Mouse (Mus musculus) midbrain, embryonic 16.5 days (tissue): ENCODE results near the gene Bclaf3. TPM values are rescaled to one million over a fixed set of nuclear protein-coding genes. Genes with fewer than 3 reads are reported as not detected.

Experiments used
- ATAC-seq: fragments of 200-750 bp; cut with Nextera tagmentation; 2 replicates; pipeline ENCODE4 v1.8.0; 2017; ENCODE audit warnings: moderate TSS enrichment
- H3K27ac ChIP-seq: fragments of 300-500 bp; sonication (generic); 2 replicates; pipeline ENCODE4 v1.5.1; 2014; ENCODE audit warnings: mild to moderate bottlenecking, low read length, mixed read lengths
- H3K27me3 ChIP-seq: fragments of 300-500 bp; sonication (generic); 2 replicates; pipeline ENCODE4 v1.6.1; 2014; ENCODE audit warnings: low read depth, low read length, mixed read lengths; ENCODE audit not compliant: control insufficient read depth, insufficient read depth
- H3K36me3 ChIP-seq: fragments of 300-500 bp; sonication (generic); 2 replicates; pipeline ENCODE4 v1.6.1; 2014; ENCODE audit warnings: mild to moderate bottlenecking, low read length, moderate library complexity, mixed read lengths; ENCODE audit not compliant: control insufficient read depth, insufficient read depth
- H3K4me1 ChIP-seq: fragments of 300-500 bp; sonication (generic); 2 replicates; pipeline ENCODE4 v1.6.1; 2014; ENCODE audit warnings: mild to moderate bottlenecking, low read length, mixed read lengths; ENCODE audit not compliant: control insufficient read depth, insufficient read depth
- H3K4me2 ChIP-seq: fragments of 300-500 bp; sonication (generic); 2 replicates; pipeline ENCODE4 v1.6.1; 2014; ENCODE audit warnings: mild to moderate bottlenecking, low read length, mixed read lengths
- H3K4me3 ChIP-seq: fragments of 300-500 bp; sonication (generic); 2 replicates; pipeline ENCODE4 v1.5.1; 2014; ENCODE audit warnings: low read depth, mild to moderate bottlenecking, low read length, moderate library complexity, mixed read lengths
- H3K9ac ChIP-seq: fragments of 300-500 bp; sonication (generic); 2 replicates; pipeline ENCODE4 v1.6.1; 2014; ENCODE audit warnings: low read depth, low read length, mixed read lengths
- H3K9me3 ChIP-seq: fragments of 300-500 bp; sonication (generic); replicated peaks from 2 replicates; pipeline ENCODE4 v1.6.1; 2014; ENCODE audit warnings: mild to moderate bottlenecking, low read length, mixed read lengths; ENCODE audit not compliant: control insufficient read depth, poor library complexity, severe bottlenecking
- WGBS: fragments of 180-500 bp; shearing (Covaris S2); extraction: QIAGEN DNeasy Blood & Tissue Kit; methylation state at CpG from one replicate; pipeline ENCODE4 v1.1.7; 2014; 5-methylcytosine and 5-hydroxymethylcytosine counted together
- polyA plus RNA-seq: library from polyadenylated mRNA; unstranded; fragments of >200 nt; fragmentation: Nextera tagmentation; extraction: Ambion mirVana; gene quantifications from 2 replicates; pipeline ENCODE4 v1.2.1, GENCODE M21; 2015

Gene Bclaf3
- polyA plus RNA-seq, 1 experiment from 2014 or later: 22.7 TPM

DNA sequence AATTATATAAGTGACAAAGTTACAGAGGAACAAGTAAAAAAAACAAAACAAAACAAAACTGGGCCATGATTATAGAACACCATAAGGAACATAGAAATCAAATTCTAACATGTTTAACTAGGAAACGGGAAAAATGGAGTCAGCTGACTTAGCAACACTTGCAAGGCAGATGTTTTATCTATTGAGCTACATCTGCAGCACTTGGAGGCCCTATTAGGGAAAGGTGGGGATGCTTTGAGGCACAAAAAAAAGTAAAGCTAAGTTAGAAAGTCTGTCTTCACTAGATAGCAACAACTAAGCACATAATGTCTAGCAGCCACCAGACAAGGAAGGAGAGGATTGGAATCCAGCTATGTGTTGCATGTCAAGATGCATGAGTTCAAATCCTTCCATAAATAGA, 71.0 kb downstream of the Bclaf3 start:
- 83% methylated on average over 1 of the region's 1 CpGs for WGBS
- Histone ChIP-seq H3K27me3 (no peaks in the 10 kb centered on the region), H3K4me2 (no peak overlapping the region), H3K4me1 (no peaks in the 10 kb centered on the region), H3K36me3 (no peaks in the 10 kb centered on the region), H3K9me3 (no peaks in the 10 kb centered on the region), H3K9ac (no peak overlapping the region), H3K27ac (no peak overlapping the region), H3K4me3 (no peak overlapping the region)
- ATAC-seq: no peak

DNA sequence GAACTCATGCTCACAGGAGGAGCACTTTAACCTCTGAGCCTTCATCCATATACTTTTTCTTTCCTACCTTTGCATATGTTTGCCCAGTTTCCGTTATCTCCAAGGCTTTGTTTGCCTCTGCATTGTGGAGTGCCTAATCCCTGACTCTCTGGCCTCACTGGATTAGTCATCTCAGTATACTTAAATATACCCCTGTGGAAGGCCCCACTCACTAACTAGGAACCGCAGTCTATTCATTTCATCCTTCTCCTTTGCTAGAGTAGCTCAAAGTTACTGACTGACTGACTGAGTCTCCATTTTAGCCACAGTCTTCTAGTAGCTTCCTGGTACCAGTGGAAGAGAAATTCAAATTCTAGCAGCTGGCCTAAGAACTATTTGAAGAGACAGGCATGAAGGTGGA, 78.3 kb downstream of the Bclaf3 start:
- H3K4me2 ChIP-seq: no peak overlapping the region
- no peaks in the 10 kb centered on the region for H3K9me3 ChIP-seq
- no peak overlapping the region for H3K9ac ChIP-seq
- H3K36me3 ChIP-seq: no peaks in the 10 kb centered on the region
- 63% methylated on average over 2 of the region's 2 CpGs for WGBS
- no peaks in the 10 kb centered on the region for H3K4me1 ChIP-seq
- no peak overlapping the region for H3K27ac ChIP-seq
- no peaks in the 10 kb centered on the region for H3K27me3 ChIP-seq
- H3K4me3 ChIP-seq: no peak overlapping the region
- ATAC-seq: no peak

DNA sequence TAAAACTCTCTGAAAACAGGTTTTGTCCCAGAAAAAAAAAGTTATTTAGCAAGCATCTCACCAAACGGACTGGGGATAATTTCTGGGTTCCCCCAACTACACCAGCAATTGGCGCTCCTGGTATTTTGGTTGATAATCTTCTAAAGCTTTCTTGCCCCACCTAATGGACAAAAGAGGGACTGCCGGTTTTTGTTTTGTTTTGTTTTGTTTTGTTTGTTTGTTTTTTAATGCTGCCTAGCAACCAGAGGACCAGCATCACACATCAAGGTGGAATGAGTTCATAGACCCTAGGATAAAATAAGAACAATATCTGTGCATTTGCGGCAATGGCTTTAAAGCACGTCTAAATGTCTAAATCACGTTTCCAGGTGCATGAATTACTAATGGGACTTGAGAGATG, 80.4 kb downstream of the Bclaf3 start:
- WGBS: 42% methylated on average over 6 of the region's 6 CpGs
- no peaks in the 10 kb centered on the region for H3K9me3 ChIP-seq
- no peak overlapping the region for H3K27ac ChIP-seq
- H3K9ac ChIP-seq: no peak overlapping the region
- no peaks in the 10 kb centered on the region for H3K36me3 ChIP-seq
- no peaks in the 10 kb centered on the region for H3K27me3 ChIP-seq
- no peaks in the 10 kb centered on the region for H3K4me1 ChIP-seq
- no peak overlapping the region for H3K4me3 ChIP-seq
- no peak for ATAC-seq
- H3K4me2 ChIP-seq: no peak overlapping the region

DNA sequence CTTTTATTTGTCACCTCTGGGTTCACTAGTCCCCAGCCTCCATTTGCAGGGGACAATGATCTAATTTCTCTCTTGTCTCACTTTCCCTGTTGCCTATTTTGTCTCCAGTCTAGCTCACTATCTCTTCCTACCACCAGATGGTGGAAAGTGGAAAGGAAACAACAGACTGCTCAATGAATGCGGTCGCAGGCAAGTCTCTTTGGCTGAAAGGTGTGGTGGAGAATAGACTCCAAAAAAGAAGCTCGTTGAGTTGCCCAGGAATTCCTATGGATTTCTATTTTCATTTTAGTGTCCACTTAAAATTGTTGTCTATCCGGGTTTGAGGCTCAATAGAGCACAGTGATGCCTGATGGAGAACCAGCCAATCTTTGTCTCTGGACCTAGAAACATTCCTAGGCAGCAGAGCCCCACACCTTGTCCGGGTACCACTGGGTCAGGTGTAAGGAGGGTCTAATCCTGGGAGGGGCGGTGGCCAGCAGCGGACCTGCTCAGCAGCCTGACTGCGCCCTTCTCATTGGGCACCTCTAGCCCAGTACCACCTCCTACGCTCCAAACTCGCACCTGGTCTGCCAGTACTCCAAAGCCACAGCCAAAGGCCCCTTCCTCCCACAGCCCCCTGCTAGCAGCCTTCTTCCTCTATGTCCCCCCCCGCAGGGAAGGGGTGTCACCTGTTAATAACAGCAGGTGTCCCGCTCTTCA, 99.9 kb downstream of the Bclaf3 start:
- H3K9ac ChIP-seq: peak overlapping the region; percentile 78
- H3K4me3 ChIP-seq: peak overlapping the region; percentile 54
- H3K9me3 ChIP-seq: no peaks in the 10 kb centered on the region
- H3K4me1 ChIP-seq: no peaks in the 10 kb centered on the region; the same call in 1 of the 2 replicates
- H3K36me3 ChIP-seq: no peaks in the 10 kb centered on the region
- H3K4me2 ChIP-seq: peak overlapping the region; percentile 66
- no peaks in the 10 kb centered on the region; the same call in 1 of the 2 replicates for H3K27me3 ChIP-seq
- ATAC-seq: peak; percentile 76
- H3K27ac ChIP-seq: peak overlapping the region; percentile 56
- 18% methylated on average over 12 of the region's 12 CpGs for WGBS

DNA sequence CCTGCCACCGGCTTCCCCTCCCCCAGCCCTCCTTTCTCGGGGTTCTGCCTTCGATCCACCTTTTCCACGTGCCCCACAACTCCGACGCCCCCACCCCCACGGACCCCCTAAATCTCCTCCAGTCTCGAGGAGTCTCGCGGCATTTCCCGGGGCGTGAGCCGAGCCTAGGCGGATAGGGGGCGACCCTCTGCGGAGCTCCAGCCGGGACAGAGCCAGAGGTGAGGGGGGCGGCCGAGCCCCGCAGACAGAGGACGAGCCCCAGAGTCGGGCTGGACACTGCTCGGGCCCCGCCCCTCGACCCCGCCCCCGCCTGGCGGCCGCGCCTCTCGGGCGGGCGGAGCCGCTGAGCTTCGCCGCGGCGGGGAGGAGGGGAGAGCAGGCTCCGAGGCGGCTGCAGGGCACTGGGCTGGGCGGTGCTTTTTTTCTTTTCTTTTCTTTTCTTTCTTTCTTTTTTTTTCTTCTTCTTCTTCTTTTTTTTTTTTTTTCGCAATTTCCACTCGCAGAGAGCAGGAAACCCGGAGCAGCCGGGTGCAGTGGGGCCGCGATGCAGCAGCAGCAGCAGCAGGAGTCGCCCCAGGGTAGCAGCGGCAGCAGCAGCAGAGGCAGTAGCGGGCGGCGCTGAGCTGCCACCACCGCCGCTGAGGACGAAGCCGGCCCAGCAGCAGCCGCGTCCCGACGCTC, 100.6 kb downstream of the Bclaf3 start, which contains the start of gene Sh3kbp1:
Gene Sh3kbp1, plus strand, starts transcription at position 366 of the 681 bp plus-strand sequence.
- Histone ChIP-seq H3K4me1 (no peaks in the 10 kb centered on the region; the same call in 1 of the 2 replicates), H3K9me3 (no peaks in the 10 kb centered on the region), H3K27ac (peak within 1 kb of the TSS; percentile 56), H3K36me3 (no peaks in the 10 kb centered on the region), H3K9ac (peak within 1 kb of the TSS; percentile 78), H3K4me3 (peak within 1 kb of the TSS; percentile 54), H3K27me3 (no peaks in the 10 kb centered on the region; the same call in 1 of the 2 replicates), H3K4me2 (peak within 1 kb of the TSS; percentile 66)
- peak; percentile 82 for ATAC-seq
- 19% methylated on average over 43 of the region's 60 CpGs for WGBS

DNA sequence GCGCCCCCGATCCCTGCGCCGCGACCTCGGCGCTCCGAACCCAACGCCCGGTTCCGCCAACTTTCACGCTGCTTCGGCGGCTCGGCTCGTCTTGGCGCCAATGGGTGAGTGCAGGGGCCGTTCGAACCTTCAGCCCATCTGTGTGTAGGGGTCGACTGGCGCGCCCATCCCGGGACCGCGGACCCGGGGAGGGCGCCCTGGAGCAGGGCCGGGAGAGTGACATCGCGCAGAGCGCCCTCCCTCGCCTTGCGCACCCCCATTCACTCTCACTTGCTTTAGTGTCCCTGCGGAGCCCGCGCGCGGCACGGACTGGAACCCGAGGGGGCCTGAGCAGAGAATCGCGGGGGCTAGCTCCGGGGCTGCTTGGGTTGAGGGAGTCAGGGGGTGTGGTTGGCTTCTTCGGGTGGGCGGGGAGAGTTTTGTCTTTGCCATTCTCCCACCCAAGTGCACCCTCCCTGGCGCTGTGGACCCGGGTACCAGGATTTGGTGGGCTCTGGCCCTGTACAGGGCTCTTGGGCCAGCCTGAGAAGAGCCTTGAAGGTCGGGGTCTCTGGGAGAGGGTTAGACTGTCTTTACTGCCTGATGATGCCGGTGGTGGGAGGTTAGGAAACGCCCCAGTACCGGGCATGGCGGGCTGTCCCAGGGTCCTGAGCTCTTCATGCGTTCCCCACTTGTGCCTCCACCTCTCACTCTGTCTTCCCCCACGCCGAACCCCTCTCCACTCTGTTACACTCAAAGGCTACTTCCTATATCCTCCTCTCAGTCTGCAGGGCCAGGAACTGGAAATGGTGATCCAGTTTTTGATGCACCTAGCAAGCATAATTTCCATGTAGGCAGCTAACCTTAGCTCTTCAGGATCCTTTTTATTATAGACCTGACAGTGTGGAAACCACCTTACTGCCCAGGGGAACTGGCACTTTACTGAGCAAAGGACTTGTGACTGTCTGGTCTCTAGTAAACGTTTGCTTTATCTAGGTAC, 101.4 kb downstream of the Bclaf3 start:
- peak; percentile 71 for ATAC-seq
- H3K4me2 ChIP-seq: peak overlapping the region; percentile 59
- H3K4me3 ChIP-seq: peak overlapping the region; percentile 54
- no peaks in the 10 kb centered on the region for H3K36me3 ChIP-seq
- H3K27me3 ChIP-seq: no peaks in the 10 kb centered on the region; the same call in 1 of the 2 replicates
- WGBS: 20% methylated on average over 42 of the region's 56 CpGs
- H3K9me3 ChIP-seq: no peaks in the 10 kb centered on the region
- no peaks in the 10 kb centered on the region; the same call in 1 of the 2 replicates for H3K4me1 ChIP-seq
- peak overlapping the region; percentile 56 for H3K27ac ChIP-seq
- H3K9ac ChIP-seq: peak overlapping the region; percentile 78

DNA sequence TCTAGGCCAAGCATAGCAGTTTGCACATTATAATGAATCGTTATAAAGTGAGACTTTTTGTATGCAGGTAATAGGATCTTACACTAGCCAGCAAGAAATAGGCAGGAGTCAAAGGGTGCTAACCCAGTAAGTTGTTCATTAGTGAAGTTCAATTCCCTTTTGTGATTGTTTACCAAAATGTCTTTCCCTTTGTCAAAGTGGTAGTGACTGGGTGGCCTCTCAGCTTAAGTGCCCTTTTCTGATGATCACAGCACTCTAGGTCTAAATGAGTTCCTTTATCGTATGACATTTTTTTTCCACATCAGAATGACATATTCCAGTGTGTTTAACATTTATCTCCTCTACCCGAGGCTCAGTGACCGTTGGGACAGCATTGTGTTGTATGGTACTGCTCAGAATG, 102.1 kb downstream of the Bclaf3 start:
- Histone ChIP-seq H3K4me2 (peak overlapping the region; percentile 59), H3K36me3 (no peaks in the 10 kb centered on the region), H3K4me1 (no peaks in the 10 kb centered on the region; the same call in 1 of the 2 replicates), H3K9me3 (no peaks in the 10 kb centered on the region), H3K27me3 (no peaks in the 10 kb centered on the region; the same call in 1 of the 2 replicates), H3K9ac (peak overlapping the region; percentile 78), H3K4me3 (peak overlapping the region; percentile 54), H3K27ac (peak overlapping the region; percentile 33; the same call in 1 of the 2 replicates)
- ATAC-seq: no peak
- 44% methylated on average over 4 of the region's 4 CpGs for WGBS

DNA sequence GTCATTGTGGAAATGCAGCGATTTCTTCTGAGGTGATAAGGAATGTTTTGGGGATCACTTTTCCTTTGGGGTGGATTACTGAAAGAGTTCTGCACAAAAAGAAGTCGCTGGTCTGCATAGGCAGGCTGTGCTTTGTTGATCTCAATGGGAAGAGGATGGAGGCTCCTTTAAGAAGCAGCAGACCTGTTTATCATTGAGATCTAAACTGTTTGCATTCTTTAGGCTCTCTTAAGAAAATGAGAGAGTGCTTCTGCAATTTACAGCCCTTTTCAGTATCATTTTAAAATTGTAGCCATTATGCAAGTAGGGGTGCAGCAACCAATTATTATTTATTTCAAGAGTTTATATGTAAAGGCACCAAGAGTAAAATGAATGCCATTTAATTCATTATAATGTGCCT, 102.7 kb downstream of the Bclaf3 start:
- peak overlapping the region; percentile 59 for H3K4me2 ChIP-seq
- WGBS: 29% methylated on average over 2 of the region's 2 CpGs
- no peak overlapping the region for H3K9ac ChIP-seq
- H3K4me1 ChIP-seq: no peaks in the 10 kb centered on the region; the same call in 1 of the 2 replicates
- peak overlapping the region; percentile 54 for H3K4me3 ChIP-seq
- no peak overlapping the region for H3K27ac ChIP-seq
- H3K36me3 ChIP-seq: no peaks in the 10 kb centered on the region
- H3K9me3 ChIP-seq: no peaks in the 10 kb centered on the region
- no peak for ATAC-seq
- no peaks in the 10 kb centered on the region; the same call in 1 of the 2 replicates for H3K27me3 ChIP-seq
